Mouse (Mus musculus) MEL (cell line): ENCODE measurements at regions not wholly inside any gene's neighbourhood (a gene's known extent, or its start where the extent isn't known, plus 50 kb on each side); places are given as distances from the start of the nearest gene placed in this dataset.

Source experiments
- DNase-seq: peaks from one replicate; pipeline ENCODE4 v3.0.0; 2011; ENCODE audit warnings: low read depth, low spot score
- H3K27ac ChIP-seq: 2 replicates; pipeline ENCODE4 v1.5.1; 2012; ENCODE audit warnings: low read depth, mild to moderate bottlenecking, control low read depth, low read length, moderate library complexity; ENCODE audit not compliant: control insufficient read depth
- H3K27me3 ChIP-seq, 2 experiments: fragments of 150-350 bp in 1 of 2; sonication (generic) in 1 of 2; 2 replicates each; pipeline ENCODE4 v1.6.1; 2012; ENCODE audit warnings: low read length in 2 of 2, mild to moderate bottlenecking in 2 of 2, improper control_type of control experiment in 1 of 2, moderate library complexity in 1 of 2; ENCODE audit not compliant: insufficient read depth in 2 of 2, control insufficient read depth in 1 of 2
- H3K36me3 ChIP-seq, 2 experiments: 2 replicates each; pipeline ENCODE4 v1.6.1; 2012 to 2014; ENCODE audit warnings: low read length in 2 of 2, improper control_type of control experiment in 1 of 2, inconsistent platforms in 1 of 2, mild to moderate bottlenecking in 1 of 2; ENCODE audit not compliant: insufficient read depth in 2 of 2, control insufficient read depth in 1 of 2
- H3K4me1 ChIP-seq, 2 experiments: fragments of 150-350 bp in 1 of 2; sonication (generic) in 1 of 2; 2 replicates each; pipeline ENCODE4 v1.6.1; 2012; ENCODE audit warnings: low read length in 2 of 2, improper control_type of control experiment in 1 of 2, mild to moderate bottlenecking in 1 of 2; ENCODE audit not compliant: insufficient read depth in 2 of 2, control insufficient read depth in 1 of 2
- H3K4me3 ChIP-seq, 2 experiments: fragments of 150-350 bp in 1 of 2; sonication (generic) in 1 of 2; 2 replicates each; pipeline ENCODE4 v1.5.1; 2012; ENCODE audit warnings: low read depth in 2 of 2, low read length in 2 of 2, mild to moderate bottlenecking in 2 of 2, moderate library complexity in 2 of 2, control low read depth in 1 of 2, improper control_type of control experiment in 1 of 2; ENCODE audit not compliant: control insufficient read depth in 1 of 2, insufficient read depth in 1 of 2
- H3K79me2 ChIP-seq: 2 replicates; pipeline ENCODE4 v1.6.1; 2012; ENCODE audit warnings: mild to moderate bottlenecking, low read length, moderate library complexity; ENCODE audit not compliant: control insufficient read depth, poor library complexity, insufficient read depth
- H3K9ac ChIP-seq: 2 replicates; pipeline ENCODE4 v1.6.1; 2012; ENCODE audit warnings: low read depth, mild to moderate bottlenecking, control low read depth, low read length, moderate library complexity; ENCODE audit not compliant: control insufficient read depth, poor library complexity, severe bottlenecking
- H3K9me3 ChIP-seq: fragments of 150-350 bp; sonication (generic); replicated peaks from 2 replicates; pipeline ENCODE4 v1.6.1; 2012; ENCODE audit warnings: mild to moderate bottlenecking, low read length, improper control_type of control experiment, moderate library complexity; ENCODE audit not compliant: insufficient read depth
- CHD1 ChIP-seq: IDR thresholded peaks from 2 replicates; pipeline ENCODE4 v1.6.1; 2012; ENCODE audit warnings: low read depth, mild to moderate bottlenecking, inconsistent platforms, low read length, improper control_type of control experiment
- CTCF ChIP-seq, 3 experiments: IDR thresholded peaks in 2 of 3; conservative IDR thresholded peaks in 1 of 3; 2 replicates each; pipeline ENCODE4 v1.5.1; 2011 to 2012; ENCODE audit warnings: low read length in 3 of 3, low read depth in 2 of 3, mild to moderate bottlenecking in 2 of 3, improper control_type of control experiment in 1 of 3, inconsistent platforms in 1 of 3, mixed read lengths in 1 of 3, moderate library complexity in 1 of 3; ENCODE audit not compliant: control insufficient read depth in 1 of 3, insufficient read depth in 1 of 3, poor library complexity in 1 of 3, severe bottlenecking in 1 of 3
- E2F4 ChIP-seq: IDR thresholded peaks from 2 replicates; pipeline ENCODE4 v1.6.1; 2011; ENCODE audit warnings: low read depth, low read length, improper control_type of control experiment, borderline replicate concordance
- ELF1 ChIP-seq: IDR thresholded peaks from 2 replicates; pipeline ENCODE4 v1.6.1; 2014; ENCODE audit warnings: low read depth, mild to moderate bottlenecking, inconsistent platforms, low read length, improper control_type of control experiment, moderate library complexity
- GABPA ChIP-seq: IDR thresholded peaks from 2 replicates; pipeline ENCODE4 v1.6.1; 2012; ENCODE audit warnings: low read depth, mild to moderate bottlenecking, inconsistent platforms, low read length, improper control_type of control experiment, moderate library complexity
- GATA1 ChIP-seq: IDR thresholded peaks from 2 replicates; pipeline ENCODE4 v1.6.1; 2011; ENCODE audit warnings: low read depth, low read length, improper control_type of control experiment
- HCFC1 ChIP-seq: IDR thresholded peaks from 2 replicates; pipeline ENCODE4 v1.6.1; 2012; ENCODE audit warnings: low read depth, mild to moderate bottlenecking, inconsistent platforms, low read length, improper control_type of control experiment, moderate library complexity
- KAT2A ChIP-seq: conservative IDR thresholded peaks from 2 replicates; pipeline ENCODE4 v1.6.1; 2012; ENCODE audit warnings: low read depth, low read length, improper control_type of control experiment, inconsistent platforms
- MAFK ChIP-seq: IDR thresholded peaks from 2 replicates; pipeline ENCODE4 v1.6.1; 2011; ENCODE audit warnings: low read depth, mild to moderate bottlenecking, low read length, improper control_type of control experiment, borderline replicate concordance
- MAZ ChIP-seq: IDR thresholded peaks from 2 replicates; pipeline ENCODE4 v1.6.1; 2012; ENCODE audit warnings: low read depth, mild to moderate bottlenecking, inconsistent platforms, low read length, improper control_type of control experiment
- MEF2A ChIP-seq: IDR thresholded peaks from 2 replicates; pipeline ENCODE4 v1.6.1; 2014; ENCODE audit warnings: low read depth, mild to moderate bottlenecking, inconsistent platforms, low read length, improper control_type of control experiment; ENCODE audit not compliant: poor library complexity, insufficient replicate concordance, severe bottlenecking; ENCODE audit errors: extremely low read depth
- MYC ChIP-seq: IDR thresholded peaks from 2 replicates; pipeline ENCODE4 v1.6.1; 2011; ENCODE audit warnings: low read depth, mild to moderate bottlenecking, low read length, improper control_type of control experiment, moderate library complexity
- NELFE ChIP-seq: IDR thresholded peaks from 2 replicates; pipeline ENCODE4 v1.6.1; 2011; ENCODE audit warnings: low read depth, low read length, improper control_type of control experiment
- POLR2A ChIP-seq, 2 experiments: IDR thresholded peaks; 2 replicates each; pipeline ENCODE4 v1.6.1; 2011 to 2012; ENCODE audit warnings: low read length in 2 of 2, mild to moderate bottlenecking in 2 of 2, control low read depth in 1 of 2, improper control_type of control experiment in 1 of 2, low read depth in 1 of 2, moderate library complexity in 1 of 2; ENCODE audit not compliant: control insufficient read depth in 1 of 2, insufficient read depth in 1 of 2, poor library complexity in 1 of 2
- POLR2AphosphoS5 ChIP-seq: IDR thresholded peaks from 2 replicates; pipeline ENCODE4 v1.6.1; 2012; ENCODE audit warnings: low read depth, borderline replicate concordance, mild to moderate bottlenecking, inconsistent platforms, low read length, moderate library complexity, mixed read lengths
- SMC3 ChIP-seq: IDR thresholded peaks from 2 replicates; pipeline ENCODE4 v1.6.1; 2011; ENCODE audit warnings: low read depth, low read length, improper control_type of control experiment
- UBTF ChIP-seq: IDR thresholded peaks from 2 replicates; pipeline ENCODE4 v1.6.1; 2012; ENCODE audit warnings: low read depth, mild to moderate bottlenecking, inconsistent platforms, low read length, improper control_type of control experiment, moderate library complexity, borderline replicate concordance; ENCODE audit not compliant: insufficient read depth
- ZC3H11A ChIP-seq: IDR thresholded peaks from 2 replicates; pipeline ENCODE4 v1.6.1; 2012; ENCODE audit warnings: low read depth, mild to moderate bottlenecking, inconsistent platforms, low read length, improper control_type of control experiment
- ZMIZ1 ChIP-seq: IDR thresholded peaks from 2 replicates; pipeline ENCODE4 v1.6.1; 2012; ENCODE audit warnings: low read depth, mild to moderate bottlenecking, inconsistent platforms, low read length, improper control_type of control experiment, moderate library complexity

GRCm38 (mm10) chr1:88798473-88798872 is 96.5 kb upstream of the Arl4c start:
- TF ChIP-seq HCFC1 = no peak
- TF ChIP-seq ZC3H11A = no peak
- TF ChIP-seq E2F4 = no peak
- no peak for TF ChIP-seq ELF1
- no peak for TF ChIP-seq MYC
- no peak for TF ChIP-seq CHD1
- TF ChIP-seq ZMIZ1 = no peak
- no peak for TF ChIP-seq CTCF (IDR thresholded peaks at IDR 0.05 in 2 of 3, conservative IDR thresholded peaks at IDR 0.05 in 1 of 3; ENCODE audit: control insufficient read depth in 1 of 3, insufficient read depth in 1 of 3, low read depth in 2 of 3, low read length in 3 of 3, poor library complexity in 1 of 3, severe bottlenecking in 1 of 3)
- TF ChIP-seq KAT2A = no peak
- TF ChIP-seq UBTF = no peak
- no peak for TF ChIP-seq MEF2A
- TF ChIP-seq MAZ = no peak
- Histone ChIP-seq H3K4me1 (no peaks in the 10 kb centered on the region), H3K4me3 (no peak overlapping the region), H3K79me2 (no peaks in the 10 kb centered on the region), H3K9me3 (no peaks in the 10 kb centered on the region), H3K27me3 (no peaks in the 10 kb centered on the region), H3K9ac (no peak overlapping the region), H3K36me3 (no peaks in the 10 kb centered on the region), H3K27ac (no peak overlapping the region)
- DNase-seq = no peak

- TF ChIP-seq MEF2A (no peak), SMC3 (no peak), GATA1 (no peak), POLR2A (IDR thresholded peaks at IDR 0.05; ENCODE audit: control insufficient read depth in 1 of 2, insufficient read depth in 1 of 2, low read depth in 1 of 2, low read length in 2 of 2, poor library complexity in 1 of 2) (no peak), GABPA (no peak), NELFE (no peak), POLR2AphosphoS5 (no peak), MAFK (no peak)
Measured at GRCm38 (mm10) chr1:88798874-88799273, 96.9 kb upstream of the Arl4c start.

More at GRCm38 (mm10) chr1:88798874-88799273, 96.9 kb upstream of the Arl4c start:
- H3K9me3 ChIP-seq = no peaks in the 10 kb centered on the region
- no peak for DNase-seq
- no peaks in the 10 kb centered on the region for H3K4me1 ChIP-seq
- H3K27ac ChIP-seq = no peak overlapping the region
- H3K36me3 ChIP-seq = no peaks in the 10 kb centered on the region
- H3K27me3 ChIP-seq = no peaks in the 10 kb centered on the region
- H3K79me2 ChIP-seq = no peaks in the 10 kb centered on the region
- no peak overlapping the region for H3K4me3 ChIP-seq
- no peak overlapping the region for H3K9ac ChIP-seq
